Mouse (Mus musculus): ENCODE data around the gene Mapk9. TPM values are rescaled to one million over a fixed set of nuclear protein-coding genes. Genes with fewer than 3 reads are reported as not detected.
A peak's percentile ranks its signal among the peaks of the same experiment; 100 is the strongest.

The Mapk9 gene
- polyA plus RNA-seq, 1 experiment from 2014 or later: 36.1 TPM

- Histone ChIP-seq H3K36me3 (peaks cover 38% of the 10 kb centered on the region), H3K4me3 (no peak overlapping the region)
Observed at GRCm38 (mm10) chr11:49869762-49870161, 23.2 kb downstream of the Mapk9 start.

GRCm38 (mm10) chr11:49871914-49872313 lies 25.4 kb downstream of the Mapk9 start:
- no peaks in the 10 kb centered on the region for H3K9me3 ChIP-seq
- ATAC-seq (ENCODE audit: borderline replicate concordance, extremely low read depth, low FRiP score, low TSS enrichment): no peak
- no peak overlapping the region for H3K9ac ChIP-seq
- no peak overlapping the region for H3K4me2 ChIP-seq
- H3K4me1 ChIP-seq: 0 out of 2 replicates have a peak, but pooled peaks cover under 1% of the 10 kb centered on the region
- no peak overlapping the region for H3K4me3 ChIP-seq
- 56% methylated on average over 6 of the region's 6 CpGs for WGBS
- H3K27ac ChIP-seq: no peak overlapping the region
- peaks cover 38% of the 10 kb centered on the region for H3K36me3 ChIP-seq
- H3K27me3 ChIP-seq: no peaks in the 10 kb centered on the region

More at GRCm38 (mm10) chr11:49869762-49870161, 23.2 kb downstream of the Mapk9 start:
- Histone ChIP-seq H3K4me1 (no peaks in the 10 kb centered on the region), H3K4me2 (no peak overlapping the region), H3K9ac (no peak overlapping the region), H3K27me3 (no peaks in the 10 kb centered on the region), H3K27ac (no peak overlapping the region), H3K9me3 (no peaks in the 10 kb centered on the region)
- no peak for ATAC-seq (ENCODE audit: borderline replicate concordance, extremely low read depth, low FRiP score, low TSS enrichment)

- Histone ChIP-seq H3K4me1 (0 out of 2 replicates have a peak, but pooled peaks cover 7% of the 10 kb centered on the region), H3K27me3 (no peaks in the 10 kb centered on the region), H3K27ac (no peak overlapping the region), H3K4me3 (no peak overlapping the region), H3K36me3 (peaks cover 38% of the 10 kb centered on the region), H3K4me2 (no peak overlapping the region), H3K9me3 (no peaks in the 10 kb centered on the region), H3K9ac (no peak overlapping the region)
- no peak for ATAC-seq (ENCODE audit: borderline replicate concordance, extremely low read depth, low FRiP score, low TSS enrichment)
- 92% methylated on average over 6 of the region's 6 CpGs for WGBS
Observed at GRCm38 (mm10) chr11:49872779-49873178, 26.2 kb downstream of the Mapk9 start.

GRCm38 (mm10) chr11:49876948-49877817 lies 30.6 kb downstream of the Mapk9 start:
- Histone ChIP-seq H3K36me3 (peaks cover 18% of the 10 kb centered on the region; the same call in 1 of the 2 replicates), H3K4me3 (no peak overlapping the region), H3K27ac (peak overlapping the region; percentile 50), H3K4me1 (peaks cover 15% of the 10 kb centered on the region; the same call in 1 of the 2 replicates), H3K4me2 (no peak overlapping the region), H3K9ac (no peak overlapping the region), H3K27me3 (no peaks in the 10 kb centered on the region), H3K9me3 (no peaks in the 10 kb centered on the region)
- 75% methylated on average over 8 of the region's 8 CpGs for WGBS
- no peak for ATAC-seq (ENCODE audit: borderline replicate concordance, extremely low read depth, low FRiP score, low TSS enrichment)

- ATAC-seq (ENCODE audit: borderline replicate concordance, extremely low read depth, low FRiP score, low TSS enrichment): peak; percentile 52; the same call in 1 of the 2 replicates
- Histone ChIP-seq H3K36me3 (peaks cover 17% of the 10 kb centered on the region), H3K4me1 (peaks cover 15% of the 10 kb centered on the region; the same call in 1 of the 2 replicates), H3K27me3 (no peaks in the 10 kb centered on the region), H3K9ac (no peak overlapping the region), H3K9me3 (no peaks in the 10 kb centered on the region), H3K4me2 (no peak overlapping the region), H3K4me3 (no peak overlapping the region), H3K27ac (peak overlapping the region; percentile 66)
- 79% methylated on average over 3 of the region's 3 CpGs for WGBS
Observed at GRCm38 (mm10) chr11:49879950-49880642, 33.5 kb downstream of the Mapk9 start.

GRCm38 (mm10) chr11:49883394-49883793 lies 36.8 kb downstream of the Mapk9 start:
- H3K4me2 ChIP-seq: no peak overlapping the region
- no peak for ATAC-seq (ENCODE audit: borderline replicate concordance, extremely low read depth, low FRiP score, low TSS enrichment)
- H3K36me3 ChIP-seq: peaks cover 18% of the 10 kb centered on the region
- no peak overlapping the region for H3K9ac ChIP-seq
- no peak overlapping the region for H3K4me3 ChIP-seq
- no peak overlapping the region for H3K27ac ChIP-seq
- WGBS: 87% methylated on average over 3 of the region's 3 CpGs
- H3K4me1 ChIP-seq: peaks cover 7% of the 10 kb centered on the region; the same call in 1 of the 2 replicates
- H3K27me3 ChIP-seq: no peaks in the 10 kb centered on the region
- no peaks in the 10 kb centered on the region for H3K9me3 ChIP-seq

- WGBS: 80% methylated on average over 5 of the region's 5 CpGs
- Histone ChIP-seq H3K36me3 (peaks cover 13% of the 10 kb centered on the region; the same call in 1 of the 2 replicates), H3K27ac (no peak overlapping the region), H3K4me1 (no peaks in the 10 kb centered on the region), H3K9me3 (no peaks in the 10 kb centered on the region), H3K4me2 (no peak overlapping the region), H3K27me3 (no peaks in the 10 kb centered on the region), H3K9ac (no peak overlapping the region), H3K4me3 (no peak overlapping the region)
- no peak for ATAC-seq (ENCODE audit: borderline replicate concordance, extremely low read depth, low FRiP score, low TSS enrichment)
Observed at GRCm38 (mm10) chr11:49888469-49888868, 41.9 kb downstream of the Mapk9 start.

GRCm38 (mm10) chr11:49891993-49892392 lies 45.4 kb downstream of the Mapk9 start:
- H3K36me3 ChIP-seq: 0 out of 2 replicates have a peak, but pooled peaks cover 8% of the 10 kb centered on the region
- no peaks in the 10 kb centered on the region for H3K27me3 ChIP-seq
- no peaks in the 10 kb centered on the region for H3K9me3 ChIP-seq
- WGBS: 89% methylated on average over 5 of the region's 5 CpGs
- no peak overlapping the region for H3K27ac ChIP-seq
- ATAC-seq (ENCODE audit: borderline replicate concordance, extremely low read depth, low FRiP score, low TSS enrichment): no peak
- H3K4me2 ChIP-seq: no peak overlapping the region
- no peaks in the 10 kb centered on the region for H3K4me1 ChIP-seq
- H3K9ac ChIP-seq: no peak overlapping the region
- H3K4me3 ChIP-seq: no peak overlapping the region

GRCm38 (mm10) chr11:49893806-49894205 lies 47.3 kb downstream of the Mapk9 start:
- 0 out of 2 replicates have a peak, but pooled peaks cover 5% of the 10 kb centered on the region for H3K36me3 ChIP-seq
- WGBS: 56% methylated on average over 11 of the region's 11 CpGs

GRCm38 (mm10) chr11:49895966-49896590 lies 49.5 kb downstream of the Mapk9 start:
- H3K9me3 ChIP-seq: no peaks in the 10 kb centered on the region
- no peak overlapping the region for H3K9ac ChIP-seq
- ATAC-seq (ENCODE audit: borderline replicate concordance, extremely low read depth, low FRiP score, low TSS enrichment): no peak
- no peak overlapping the region for H3K4me2 ChIP-seq
- WGBS: 48% methylated on average over 6 of the region's 6 CpGs
- no peaks in the 10 kb centered on the region for H3K4me1 ChIP-seq
- H3K4me3 ChIP-seq: no peak overlapping the region
- H3K27ac ChIP-seq: no peak overlapping the region
- peaks cover 18% of the 10 kb centered on the region for H3K27me3 ChIP-seq
- no peaks in the 10 kb centered on the region for H3K36me3 ChIP-seq

More at GRCm38 (mm10) chr11:49893806-49894205, 47.3 kb downstream of the Mapk9 start:
- Histone ChIP-seq H3K27ac (no peak overlapping the region), H3K9ac (no peak overlapping the region), H3K4me2 (no peak overlapping the region), H3K27me3 (no peaks in the 10 kb centered on the region), H3K4me1 (no peaks in the 10 kb centered on the region), H3K9me3 (no peaks in the 10 kb centered on the region), H3K4me3 (no peak overlapping the region)
- no peak for ATAC-seq (ENCODE audit: borderline replicate concordance, extremely low read depth, low FRiP score, low TSS enrichment)

GRCm38 (mm10) chr11:49900043-49900442 lies 53.5 kb downstream of the Mapk9 start:
- Histone ChIP-seq H3K9me3 (no peaks in the 10 kb centered on the region), H3K4me3 (no peak overlapping the region), H3K27me3 (peaks cover 41% of the 10 kb centered on the region), H3K4me2 (no peak overlapping the region), H3K27ac (no peak overlapping the region), H3K4me1 (peaks cover 9% of the 10 kb centered on the region), H3K9ac (no peak overlapping the region), H3K36me3 (no peaks in the 10 kb centered on the region)
- 25% methylated on average over 6 of the region's 6 CpGs for WGBS
- no peak for ATAC-seq (ENCODE audit: borderline replicate concordance, extremely low read depth, low FRiP score, low TSS enrichment)
